Mouse (Mus musculus): ENCODE results near the gene Nxf1. TPM values are rescaled to one million over a fixed set of nuclear protein-coding genes. Genes with fewer than 3 reads are reported as not detected.

The Nxf1 gene
- polyA plus RNA-seq, 2 experiments, result 168 to 263 TPM

- WGBS, result under 1% methylated on average over 13 of the region's 13 CpGs
Measured at GRCm38 (mm10) chr19:8712870-8713305, 44.0 kb upstream of the Nxf1 start.

DNA sequence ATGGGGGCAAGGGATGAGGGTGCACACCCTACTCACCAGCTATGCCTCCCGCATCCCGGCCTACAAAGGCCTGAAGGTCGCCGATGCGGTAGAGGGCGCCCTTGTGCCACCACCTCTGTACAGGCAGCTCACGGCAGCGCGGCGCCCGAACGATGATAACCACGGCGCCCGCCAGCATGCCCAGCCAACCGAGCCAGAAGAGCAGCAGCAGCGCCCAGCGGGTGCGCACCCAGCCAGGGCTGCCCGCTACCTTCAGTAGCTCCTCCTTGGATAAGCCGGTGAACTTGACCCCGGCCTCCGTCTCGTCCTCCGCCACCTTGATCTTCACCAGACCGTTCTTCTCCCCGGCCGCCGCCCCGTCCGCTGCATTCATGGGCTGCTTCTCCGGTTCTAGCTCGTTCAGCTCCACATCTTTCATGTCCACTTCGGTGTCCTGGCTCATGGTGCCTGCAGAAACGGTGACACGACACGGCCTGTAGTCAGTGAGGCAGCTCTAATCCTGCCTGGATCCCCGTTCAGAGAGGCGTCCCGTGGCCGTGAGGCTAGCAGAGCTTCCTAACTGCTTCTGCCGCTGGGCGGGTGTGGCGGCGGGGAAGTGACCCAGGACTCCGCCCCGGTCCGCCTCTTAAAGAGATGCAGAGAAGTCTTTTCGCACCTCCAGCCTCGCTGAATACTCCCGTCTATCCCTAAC lies 43.4 kb upstream of the Nxf1 start:
- peak; percentile 89 for ATAC-seq (ENCODE audit: low FRiP score, low read depth)
- Histone ChIP-seq H3K9ac (ENCODE audit: low read depth, low read length, severe bottlenecking) (peak overlapping the region; percentile 91), H3K4me1 (ENCODE audit: control insufficient read depth, insufficient read depth, low read length) (peaks cover 28% of the 10 kb centered on the region)

More at GRCm38 (mm10) chr19:8712870-8713305, 44.0 kb upstream of the Nxf1 start:
- H3K4me1 ChIP-seq (ENCODE audit: control insufficient read depth, insufficient read depth, low read length), result peaks cover 28% of the 10 kb centered on the region
- peak overlapping the region; percentile 91 for H3K9ac ChIP-seq (ENCODE audit: low read depth, low read length, severe bottlenecking)
- peak overlapping the region; percentile 90 for H3K4me3 ChIP-seq (replicated peaks; ENCODE audit: low read length)
- peaks cover 44% of the 10 kb centered on the region for H3K36me3 ChIP-seq (ENCODE audit: control insufficient read depth, insufficient read depth, low read length)
- peak; percentile 82 for DNase-seq (ENCODE audit: low spot score)
- peak overlapping the region; percentile 90 for H3K27ac ChIP-seq (replicated peaks; ENCODE audit: low read depth, low read length)
- H3K27me3 ChIP-seq (ENCODE audit: control insufficient read depth, insufficient read depth, low read length), result no peaks in the 10 kb centered on the region
- H3K4me2 ChIP-seq (replicated peaks; ENCODE audit: low read depth, low read length, severe bottlenecking), result peak overlapping the region; percentile 68
- peak; percentile 74 for ATAC-seq (ENCODE audit: low FRiP score, low read depth)
- no peak for TF ChIP-seq POLR2A (IDR thresholded peaks at IDR 0.05; ENCODE audit: borderline replicate concordance, extremely low read depth, insufficient read depth, insufficient read length)
- H3K9me3 ChIP-seq (ENCODE audit: control insufficient read depth, low read length), result no peaks in the 10 kb centered on the region

GRCm38 (mm10) chr19:8713997-8714652 lies 42.7 kb upstream of the Nxf1 start:
- 0 out of 2 replicates have a peak, but pooled peaks have one; percentile 6 for ATAC-seq (ENCODE audit: low FRiP score, low read depth)
- peak overlapping the region; percentile 90 for H3K27ac ChIP-seq (replicated peaks; ENCODE audit: low read depth, low read length)

More for the DNA sequence above, 43.4 kb upstream of the Nxf1 start:
- peaks cover 39% of the 10 kb centered on the region for H3K36me3 ChIP-seq (ENCODE audit: control insufficient read depth, insufficient read depth, low read length)
- H3K4me3 ChIP-seq (replicated peaks; ENCODE audit: low read length), result peak overlapping the region; percentile 90
- peak overlapping the region; percentile 90 for H3K27ac ChIP-seq (replicated peaks; ENCODE audit: low read depth, low read length)
- WGBS, result 2% methylated on average over 48 of the region's 51 CpGs
- H3K9me3 ChIP-seq (ENCODE audit: control insufficient read depth, low read length), result no peaks in the 10 kb centered on the region
- DNase-seq (ENCODE audit: low spot score), result peak; percentile 89
- peak overlapping the region; percentile 68 for H3K4me2 ChIP-seq (replicated peaks; ENCODE audit: low read depth, low read length, severe bottlenecking)
- H3K27me3 ChIP-seq (ENCODE audit: control insufficient read depth, insufficient read depth, low read length), result no peaks in the 10 kb centered on the region
- peak; percentile 94; the same call in 1 of the 2 replicates for TF ChIP-seq POLR2A (IDR thresholded peaks at IDR 0.05; ENCODE audit: borderline replicate concordance, extremely low read depth, insufficient read depth, insufficient read length)

DNA sequence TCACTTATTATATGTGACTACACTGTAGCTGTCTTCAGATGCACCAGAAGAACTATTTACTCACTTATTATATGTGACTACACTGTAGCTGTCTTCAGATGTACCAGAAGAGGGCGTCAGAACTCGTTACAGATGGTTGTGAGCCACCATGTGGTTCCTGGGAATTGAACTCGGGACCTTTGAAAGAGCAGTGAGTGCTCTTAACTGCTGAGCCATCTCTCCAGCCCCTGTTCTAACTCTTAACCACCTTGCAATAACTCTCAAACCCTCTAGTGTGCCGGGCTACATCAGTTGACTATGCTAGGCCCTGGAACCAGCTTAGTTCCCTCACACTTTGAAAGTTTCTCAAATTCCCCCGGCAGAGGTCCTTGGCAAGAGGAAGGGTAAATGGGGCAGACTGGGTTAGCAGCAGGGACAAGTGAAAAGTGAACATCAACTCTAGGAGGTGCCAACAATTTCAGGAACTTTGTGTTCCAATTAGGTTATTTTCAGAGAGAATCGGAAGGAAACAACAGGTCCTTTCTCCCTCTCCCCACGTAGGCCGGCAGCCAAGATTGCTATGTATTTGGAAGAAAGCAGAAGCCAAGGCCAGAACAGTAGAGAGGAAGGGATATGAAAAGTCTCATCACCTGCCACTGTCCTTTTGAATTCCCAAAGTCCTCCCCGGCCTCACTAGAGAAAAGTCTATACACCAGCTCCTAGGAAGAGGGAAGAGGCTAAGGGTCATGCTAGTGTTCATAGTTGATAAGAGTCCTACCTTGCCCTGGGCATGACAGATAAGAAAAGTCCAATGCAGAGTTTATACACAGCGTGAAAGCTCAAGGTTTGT lies 42.0 kb upstream of the Nxf1 start:
- no peak for TF ChIP-seq POLR2A (IDR thresholded peaks at IDR 0.05; ENCODE audit: borderline replicate concordance, extremely low read depth, insufficient read depth, insufficient read length)
- H3K4me3 ChIP-seq (replicated peaks; ENCODE audit: low read length), result no peak overlapping the region
- no peak for DNase-seq (ENCODE audit: low spot score)

More at GRCm38 (mm10) chr19:8713997-8714652, 42.7 kb upstream of the Nxf1 start:
- peaks cover 28% of the 10 kb centered on the region for H3K4me1 ChIP-seq (ENCODE audit: control insufficient read depth, insufficient read depth, low read length)
- H3K9me3 ChIP-seq (ENCODE audit: control insufficient read depth, low read length), result no peaks in the 10 kb centered on the region
- no peaks in the 10 kb centered on the region for H3K27me3 ChIP-seq (ENCODE audit: control insufficient read depth, insufficient read depth, low read length)
- peak overlapping the region; percentile 91 for H3K9ac ChIP-seq (ENCODE audit: low read depth, low read length, severe bottlenecking)
- peak overlapping the region; percentile 90 for H3K4me3 ChIP-seq (replicated peaks; ENCODE audit: low read length)
- 4% methylated on average over 13 of the region's 13 CpGs for WGBS
- H3K4me2 ChIP-seq (replicated peaks; ENCODE audit: low read depth, low read length, severe bottlenecking), result peak overlapping the region; percentile 68
- no peak for DNase-seq (ENCODE audit: low spot score)
- no peak for TF ChIP-seq POLR2A (IDR thresholded peaks at IDR 0.05; ENCODE audit: borderline replicate concordance, extremely low read depth, insufficient read depth, insufficient read length)
- peaks cover 32% of the 10 kb centered on the region for H3K36me3 ChIP-seq (ENCODE audit: control insufficient read depth, insufficient read depth, low read length)

More for the DNA sequence above, 42.0 kb upstream of the Nxf1 start:
- WGBS, result 73% methylated on average over 10 of the region's 10 CpGs
- no peak overlapping the region; the same call in 1 of the 2 replicates for H3K4me2 ChIP-seq (replicated peaks; ENCODE audit: low read depth, low read length, severe bottlenecking)
- no peak overlapping the region for H3K9ac ChIP-seq (ENCODE audit: low read depth, low read length, severe bottlenecking)
- no peaks in the 10 kb centered on the region for H3K9me3 ChIP-seq (ENCODE audit: control insufficient read depth, low read length)
- H3K27ac ChIP-seq (replicated peaks; ENCODE audit: low read depth, low read length), result no peak overlapping the region
- peaks cover 28% of the 10 kb centered on the region for H3K4me1 ChIP-seq (ENCODE audit: control insufficient read depth, insufficient read depth, low read length)
- H3K36me3 ChIP-seq (ENCODE audit: control insufficient read depth, insufficient read depth, low read length), result peaks cover 25% of the 10 kb centered on the region
- H3K27me3 ChIP-seq (ENCODE audit: control insufficient read depth, insufficient read depth, low read length), result no peaks in the 10 kb centered on the region
- no peak for ATAC-seq (ENCODE audit: low FRiP score, low read depth)
